Mouse (Mus musculus): ENCODE data around the gene P2rx1.

P2rx1 gene

DNA sequence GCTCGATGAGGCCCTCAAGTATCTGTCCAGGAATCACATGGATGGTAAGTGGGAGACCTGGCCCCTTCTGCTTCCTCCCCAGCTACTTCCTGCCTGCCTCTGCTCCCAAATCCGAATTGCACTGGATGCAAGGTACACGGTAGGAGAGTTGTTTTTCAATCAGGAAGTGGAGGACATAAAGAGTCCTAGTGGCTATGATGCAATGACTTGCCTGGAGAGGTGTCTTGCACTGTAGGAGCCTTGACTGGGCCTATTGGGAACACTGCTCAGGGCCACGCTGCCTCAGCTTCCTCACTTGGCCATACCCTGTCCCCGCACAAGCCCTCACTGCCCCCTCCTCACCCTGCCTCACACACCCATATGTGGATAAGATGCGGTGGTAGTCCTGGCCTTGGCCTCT is 9.9 kb upstream of the P2rx1 start:
- DNase-seq, result no peak

DNA sequence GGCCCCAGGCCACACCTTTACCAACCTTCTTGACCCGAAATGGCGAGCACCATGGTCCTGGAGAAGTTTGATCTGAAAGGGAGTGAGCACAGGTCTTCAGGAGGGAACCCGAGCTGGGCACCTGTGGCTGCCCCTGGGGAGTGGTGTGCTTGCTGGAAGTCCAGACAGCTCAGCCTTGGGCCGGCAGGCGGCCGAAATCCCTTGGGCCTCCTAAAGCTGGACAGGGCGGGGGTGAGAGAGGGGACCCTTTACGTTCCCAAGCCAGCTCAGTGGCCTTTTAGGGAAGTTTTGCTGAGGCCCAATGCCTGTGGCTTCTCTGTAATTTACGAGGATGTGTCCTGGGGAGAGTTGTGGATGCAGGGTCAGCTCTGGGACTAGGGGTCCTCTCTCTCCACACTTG is 8.2 kb upstream of the P2rx1 start:
- no peak for DNase-seq

DNA sequence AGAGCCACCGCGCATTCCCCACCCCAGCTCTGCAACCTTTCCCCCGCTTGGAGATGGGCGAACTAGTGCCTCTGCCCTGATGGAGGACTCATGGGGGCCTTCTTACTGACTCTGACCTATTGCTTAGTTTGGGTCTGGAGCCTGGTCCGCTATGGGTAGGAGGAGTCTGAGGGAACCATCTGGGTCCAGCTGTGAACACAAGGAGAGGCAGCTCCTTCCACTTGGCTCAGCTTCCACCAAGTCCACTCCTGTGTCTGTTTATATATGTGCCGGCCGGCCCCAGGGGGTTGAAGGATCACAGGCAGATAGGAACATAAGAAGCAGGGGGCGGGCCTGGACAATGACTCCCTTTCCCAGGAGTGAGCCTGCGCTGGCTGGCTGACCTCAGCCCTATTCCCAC is 6.9 kb upstream of the P2rx1 start:
- DNase-seq, result no peak

DNA sequence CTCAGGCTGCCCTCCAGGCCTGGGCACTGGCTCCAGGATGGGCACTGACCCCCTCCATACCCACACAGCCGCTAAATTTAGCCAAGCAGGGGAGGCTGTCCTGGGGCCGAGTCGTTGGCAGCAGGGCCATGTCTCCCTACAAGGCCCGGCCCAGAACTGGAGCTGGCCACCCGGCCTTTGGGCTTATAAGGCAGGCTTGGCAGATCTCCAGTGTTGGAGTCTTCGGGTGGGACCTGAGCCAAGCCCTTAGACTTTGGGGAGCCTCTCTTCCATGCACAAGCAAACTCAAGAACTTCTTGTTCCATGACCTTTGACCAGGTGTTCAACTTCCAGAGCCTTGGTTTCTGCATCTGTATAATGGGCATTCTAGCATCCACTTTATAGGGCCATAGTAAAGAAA is 2.6 kb upstream of the P2rx1 start:
- DNase-seq, result no peak

DNA sequence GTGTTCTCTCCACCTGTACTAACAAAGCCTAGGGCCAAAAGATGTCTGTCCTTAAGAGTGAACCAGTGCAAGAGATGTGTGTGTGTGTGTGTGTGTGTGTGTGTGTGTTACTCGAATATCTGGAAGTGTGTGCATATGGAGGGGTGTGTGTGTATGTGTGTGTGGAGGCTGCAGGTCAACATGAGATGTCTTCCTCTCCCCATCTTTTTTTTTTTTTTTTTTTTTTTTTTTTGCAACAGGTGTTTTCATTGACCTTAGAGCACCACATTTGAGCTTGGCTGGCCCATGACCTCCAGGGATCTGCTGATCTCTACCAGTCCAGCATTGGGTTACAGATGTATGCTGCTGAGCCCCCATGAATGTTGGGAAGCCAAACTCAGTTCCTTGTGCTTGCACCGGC is 2.1 kb upstream of the P2rx1 start:
- DNase-seq, result no peak

DNA sequence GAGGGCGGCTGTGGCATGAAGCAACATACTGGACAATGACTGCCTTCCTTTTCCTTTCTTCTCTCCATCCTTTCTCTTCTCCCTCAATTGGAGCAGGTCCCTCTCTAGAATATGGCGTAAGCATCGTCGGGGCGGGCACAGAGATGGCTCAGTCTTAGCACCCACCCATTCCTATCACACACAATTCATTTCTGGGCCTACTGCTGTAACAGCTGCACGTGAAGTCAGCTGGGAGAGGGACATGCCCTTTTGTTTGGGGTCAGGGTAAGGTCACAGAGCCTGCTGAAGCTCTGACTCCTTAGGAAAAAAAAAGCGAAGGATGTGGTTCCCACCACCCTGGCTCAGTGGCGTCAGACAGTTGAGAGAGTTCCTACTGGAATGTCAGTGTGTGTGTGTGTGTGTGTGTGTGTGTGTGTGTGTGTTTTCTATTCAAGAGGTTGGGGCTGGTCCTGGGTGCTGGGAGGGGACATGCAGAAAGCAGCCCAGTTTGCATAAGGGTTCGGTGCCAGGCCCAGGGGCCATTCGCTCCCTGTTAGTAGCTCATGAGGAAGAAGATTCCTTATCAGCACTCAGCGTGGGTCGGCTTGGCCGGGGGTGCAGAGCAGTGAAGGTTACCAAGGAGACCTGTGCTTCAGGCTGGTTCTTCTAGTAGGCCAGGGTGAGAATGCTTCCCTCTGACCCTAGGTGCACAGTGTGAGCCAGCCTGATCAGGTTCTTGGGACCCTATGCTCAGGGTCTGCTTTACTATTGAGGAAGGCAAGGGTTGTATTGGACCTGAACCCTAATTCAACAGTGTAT is 1.2 kb upstream of the P2rx1 start:
- no peak for DNase-seq

DNA sequence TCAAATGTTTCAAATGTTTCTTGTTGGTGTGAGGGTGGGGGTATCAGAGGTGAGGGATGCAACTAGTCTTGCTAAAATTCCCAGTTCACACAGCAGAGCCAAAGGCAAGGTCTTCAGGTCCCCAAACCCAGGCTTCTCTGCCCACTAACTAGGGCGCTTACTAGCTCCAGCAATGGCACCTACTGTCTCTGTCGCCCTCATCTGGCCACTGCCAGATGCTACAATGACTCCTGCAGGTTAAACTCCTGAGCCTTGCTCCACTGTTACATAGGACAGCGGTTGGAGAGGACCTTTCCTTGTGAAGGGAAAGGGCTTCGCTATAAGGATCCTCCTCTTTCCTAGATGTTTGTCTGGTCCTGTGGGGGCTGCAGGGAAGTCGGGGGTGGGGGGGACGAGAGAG is 2.1 kb downstream of the P2rx1 start:
- DNase-seq, result peak; percentile 82

DNA sequence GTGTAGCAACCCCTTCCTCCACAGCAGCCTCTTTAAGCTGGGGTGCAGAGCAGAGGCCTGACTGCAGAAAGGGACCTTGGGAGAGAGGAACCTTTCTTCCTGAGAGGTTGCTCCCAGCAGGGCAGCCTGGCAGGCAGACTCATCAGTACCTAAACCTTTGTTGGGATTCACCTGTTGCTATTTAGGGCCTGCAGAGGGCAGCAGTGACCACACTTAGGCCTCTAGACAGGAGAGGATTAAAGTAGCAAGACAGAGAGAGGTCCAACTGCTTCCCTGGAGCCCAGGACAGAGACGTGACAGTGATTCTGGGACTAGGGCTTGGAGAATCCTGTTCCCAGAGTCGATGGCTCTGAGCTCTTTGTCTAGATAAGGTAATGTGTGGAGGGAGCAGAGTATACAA is 7.5 kb downstream of the P2rx1 start:
- DNase-seq, result peak; percentile 71

DNA sequence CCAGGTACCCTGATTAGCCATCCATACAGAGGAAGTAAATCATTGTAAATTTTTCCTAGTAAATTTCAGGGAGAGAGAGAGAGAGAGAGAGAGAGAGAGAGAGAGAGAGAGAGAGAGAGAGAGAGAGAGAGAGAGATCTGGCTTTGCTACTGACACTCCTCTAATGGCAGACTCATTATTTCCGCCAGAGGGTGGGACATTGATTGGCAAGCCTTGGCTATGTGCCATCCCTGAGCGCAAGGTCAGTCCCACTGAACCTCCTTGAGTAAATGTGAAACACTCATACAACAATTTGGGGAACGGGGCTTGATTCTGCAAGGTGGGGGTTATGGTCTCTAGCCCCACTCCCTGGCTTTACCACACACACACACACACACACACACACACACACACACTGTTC is 8.2 kb downstream of the P2rx1 start:
- no peak for DNase-seq

DNA sequence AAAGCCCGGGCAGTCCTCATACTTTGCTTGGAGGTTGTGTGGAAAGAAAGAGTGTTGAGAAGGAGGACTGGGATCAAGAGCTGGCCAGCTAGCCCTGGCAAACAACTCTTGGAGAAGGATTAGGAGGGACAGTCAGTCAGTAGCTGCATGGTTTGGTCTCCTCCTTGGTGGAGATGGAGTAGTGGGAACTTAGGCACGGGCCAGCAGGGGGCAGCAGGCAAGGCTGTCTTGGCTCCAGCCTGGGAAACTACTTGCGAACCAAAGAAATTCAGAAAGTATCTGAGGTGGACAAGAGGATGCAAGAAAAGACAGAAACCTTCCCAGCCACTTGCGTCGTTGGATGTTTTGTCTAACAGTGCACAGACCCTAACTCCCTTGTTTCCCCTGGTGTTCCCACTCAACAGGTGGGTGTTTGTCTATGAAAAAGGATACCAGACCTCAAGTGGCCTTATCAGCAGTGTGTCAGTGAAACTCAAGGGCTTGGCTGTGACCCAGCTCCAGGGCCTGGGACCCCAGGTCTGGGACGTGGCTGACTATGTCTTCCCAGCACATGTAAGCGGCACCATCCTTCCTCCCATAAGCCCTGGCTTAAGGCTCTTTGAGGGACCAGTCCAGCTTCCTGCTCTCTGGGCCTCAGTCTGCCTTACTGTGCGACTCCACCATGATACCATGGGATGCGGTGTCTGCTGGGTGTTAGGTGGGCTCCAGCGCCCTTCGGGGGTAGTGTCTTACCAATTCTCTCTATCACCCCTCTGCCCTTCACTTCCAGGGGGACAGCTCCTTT is 9.0 kb downstream of the P2rx1 start:
- DNase-seq, result peak; percentile 82

DNA sequence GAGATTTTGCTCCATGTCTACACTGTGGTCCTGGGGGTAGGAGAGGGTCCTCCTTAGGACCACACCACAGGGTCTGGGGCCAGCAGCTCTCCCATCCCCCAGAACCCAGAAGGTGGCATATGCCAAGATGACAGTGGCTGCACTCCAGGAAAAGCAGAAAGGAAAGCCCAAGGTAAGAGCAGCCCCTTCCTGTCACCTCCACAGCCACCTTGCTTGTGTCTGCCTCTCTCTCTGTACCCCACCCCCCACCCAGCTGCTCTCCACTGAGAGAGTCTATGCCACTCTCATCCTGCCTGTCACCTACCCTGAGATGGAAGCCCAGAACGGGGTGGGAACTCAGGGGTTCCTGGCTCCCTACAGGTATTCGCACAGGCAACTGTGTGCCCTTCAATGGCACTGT is 9.9 kb downstream of the P2rx1 start:
- peak; percentile 56 for DNase-seq

DNA sequence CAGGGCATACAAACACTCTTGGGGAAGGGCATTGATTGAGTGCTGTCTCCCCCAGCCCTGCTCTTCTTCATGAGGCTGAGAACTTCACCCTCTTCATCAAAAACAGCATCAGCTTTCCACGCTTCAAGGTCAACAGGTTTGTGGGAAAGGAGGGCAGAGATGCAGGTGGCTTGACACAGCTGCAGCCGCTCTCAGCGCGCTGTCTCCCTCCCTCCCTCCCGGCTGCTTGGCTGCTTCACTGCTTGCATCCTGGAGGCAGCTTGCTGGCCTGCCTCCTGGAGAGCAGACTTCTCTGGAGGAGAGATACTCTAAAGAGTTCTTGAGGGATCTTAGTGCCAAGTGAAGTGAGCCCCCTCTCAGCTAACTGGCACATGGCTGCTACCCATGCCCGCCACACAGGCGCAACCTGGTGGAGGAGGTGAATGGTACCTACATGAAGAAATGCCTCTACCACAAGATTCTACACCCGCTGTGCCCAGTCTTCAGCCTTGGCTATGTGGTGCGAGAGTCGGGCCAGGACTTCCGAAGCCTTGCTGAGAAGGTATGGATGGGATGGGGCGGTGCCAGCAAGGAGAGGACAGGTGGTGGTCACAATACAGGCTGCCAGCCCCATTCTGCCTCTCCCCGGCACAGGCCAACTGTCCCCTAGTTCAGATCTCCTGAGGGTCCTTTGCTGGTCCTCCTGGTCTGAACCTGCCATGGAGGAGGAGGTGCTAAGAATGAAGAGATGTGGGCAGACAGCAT is 10.8 kb downstream of the P2rx1 start:
- peak; percentile 75 for DNase-seq

DNA sequence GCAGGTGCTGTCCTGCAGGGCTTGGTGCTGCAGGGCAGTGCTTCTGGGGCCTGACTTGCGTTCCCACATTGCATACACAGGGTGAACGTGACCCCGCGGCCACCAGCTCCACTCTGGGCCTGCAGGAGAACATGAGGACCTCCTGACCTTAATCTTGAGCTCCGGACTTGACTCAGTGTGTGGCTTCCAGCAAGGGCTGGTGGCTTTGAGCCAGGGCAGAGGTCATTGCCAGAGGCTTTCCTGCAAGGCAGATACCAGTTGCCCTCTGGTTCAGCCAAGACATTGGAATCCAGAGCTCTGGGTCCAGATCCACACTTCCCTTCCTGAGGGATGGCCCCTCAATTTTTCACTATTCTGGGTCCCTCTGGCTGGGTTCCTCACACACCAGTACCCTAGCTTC is 15.1 kb downstream of the P2rx1 start:
- no peak for DNase-seq

DNA sequence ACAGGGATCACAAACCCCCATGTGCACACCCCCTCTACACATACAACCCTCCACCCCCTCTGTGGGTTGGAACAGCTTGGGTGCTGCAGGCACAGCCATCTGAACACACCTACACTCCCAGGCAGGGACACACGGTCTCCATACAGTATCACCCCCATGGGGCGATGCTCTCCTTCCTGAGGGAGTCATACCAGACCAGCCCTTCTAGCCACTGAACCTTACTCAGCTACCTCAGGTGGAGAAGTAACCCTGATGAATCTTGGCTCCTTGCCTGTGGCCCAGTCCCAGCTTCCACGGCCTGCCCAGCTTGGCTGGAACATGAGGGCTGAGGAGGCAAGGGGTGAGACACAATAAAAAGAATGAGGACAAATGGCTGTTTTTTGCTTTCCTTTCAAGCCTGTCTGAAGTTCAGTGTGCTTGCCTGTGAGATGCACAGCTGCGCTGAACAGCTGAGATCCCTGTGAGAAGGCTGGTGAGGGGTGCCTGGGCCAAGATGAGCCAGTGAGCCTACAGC is 16.0 kb downstream of the P2rx1 start:
- DNase-seq, result peak; percentile 74

DNA sequence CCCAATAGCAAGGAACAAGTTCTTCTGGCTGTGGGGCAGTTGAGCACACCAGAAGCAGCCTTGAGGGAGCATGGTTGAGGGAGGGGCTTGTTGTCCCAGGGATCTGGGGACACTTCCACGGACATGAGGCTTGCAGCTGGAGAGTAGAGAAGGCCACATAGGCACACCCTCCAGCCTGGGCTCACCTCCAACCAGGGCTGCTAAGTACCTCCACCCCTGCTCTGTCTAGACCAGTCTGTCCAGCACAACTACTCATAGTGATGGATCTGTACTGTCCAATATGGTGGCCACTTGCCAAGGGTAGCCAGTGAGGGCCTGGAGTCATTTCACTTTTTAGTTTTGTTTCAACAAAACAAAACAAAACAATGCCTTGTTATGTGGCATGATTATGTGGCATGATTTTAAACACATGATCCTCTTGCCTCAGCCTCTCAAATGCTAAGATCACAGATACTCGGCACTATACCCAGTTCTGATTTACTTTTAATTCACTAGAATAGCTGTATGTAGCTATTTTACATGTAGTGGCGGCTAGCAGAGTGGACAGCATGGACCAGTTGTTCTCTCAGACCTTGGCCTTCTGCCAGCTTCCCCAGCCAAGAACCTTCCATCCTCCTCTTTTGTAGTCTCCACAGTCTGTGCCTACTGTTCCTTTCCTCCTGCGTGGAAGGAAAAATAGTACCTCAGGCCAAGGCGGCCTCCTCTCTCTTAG is 16.6 kb downstream of the P2rx1 start:
- no peak for DNase-seq

DNA sequence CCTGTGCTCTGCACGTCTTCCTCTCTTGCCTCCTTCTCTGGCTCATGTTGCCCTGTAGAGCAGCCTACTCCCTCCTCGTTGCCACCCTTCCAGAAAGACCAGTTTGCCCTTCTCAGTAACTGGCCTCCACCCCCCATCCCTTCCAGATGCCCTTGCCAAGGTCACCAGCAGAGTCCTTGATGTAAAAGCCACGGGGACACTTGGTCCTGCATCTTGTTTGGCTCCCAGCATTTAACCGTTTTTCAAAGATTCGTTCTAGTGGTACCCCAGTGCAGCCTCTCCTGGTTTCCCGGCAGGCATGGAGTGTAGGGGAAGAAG is 17.2 kb downstream of the P2rx1 start:
- DNase-seq, result no peak

DNA sequence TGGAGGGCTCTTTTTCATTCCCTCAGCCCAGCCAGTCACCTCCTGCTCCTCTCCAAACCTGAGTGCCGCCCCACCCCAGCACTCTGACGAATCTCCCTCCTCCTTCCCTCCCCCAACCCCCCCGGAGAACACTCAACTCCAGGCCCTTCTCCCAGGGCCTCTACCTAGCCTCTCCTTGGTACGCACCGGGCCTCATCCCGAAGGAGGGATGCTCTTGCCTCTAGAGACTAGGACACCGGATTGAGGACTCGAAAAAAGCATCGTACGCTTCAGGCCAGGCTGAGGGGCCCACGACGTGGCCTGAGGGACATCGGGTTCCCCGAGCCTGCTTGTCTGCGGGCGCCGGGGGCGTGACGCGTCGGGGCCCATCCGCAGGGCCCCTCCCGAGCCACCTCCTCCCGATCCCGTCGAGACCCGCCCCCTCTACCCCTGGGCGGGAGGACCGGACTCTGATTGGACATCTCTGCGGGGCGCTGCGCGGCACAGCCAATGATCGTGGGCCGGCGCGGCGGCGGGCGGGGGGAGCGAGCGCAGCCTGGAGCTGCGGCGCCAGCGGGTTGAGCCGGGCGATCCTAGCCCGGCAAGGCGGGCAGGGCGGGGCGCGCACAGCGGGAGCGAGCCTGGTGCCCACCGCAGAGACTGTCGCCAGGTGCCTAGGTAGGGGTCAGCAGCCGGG is 19.7 kb downstream of the P2rx1 start, which contains the start of gene Camkk1:
Camkk1 (plus strand) TSS at position 538 of the 676 bp plus-strand sequence.
- peak; percentile 96 for DNase-seq

DNA sequence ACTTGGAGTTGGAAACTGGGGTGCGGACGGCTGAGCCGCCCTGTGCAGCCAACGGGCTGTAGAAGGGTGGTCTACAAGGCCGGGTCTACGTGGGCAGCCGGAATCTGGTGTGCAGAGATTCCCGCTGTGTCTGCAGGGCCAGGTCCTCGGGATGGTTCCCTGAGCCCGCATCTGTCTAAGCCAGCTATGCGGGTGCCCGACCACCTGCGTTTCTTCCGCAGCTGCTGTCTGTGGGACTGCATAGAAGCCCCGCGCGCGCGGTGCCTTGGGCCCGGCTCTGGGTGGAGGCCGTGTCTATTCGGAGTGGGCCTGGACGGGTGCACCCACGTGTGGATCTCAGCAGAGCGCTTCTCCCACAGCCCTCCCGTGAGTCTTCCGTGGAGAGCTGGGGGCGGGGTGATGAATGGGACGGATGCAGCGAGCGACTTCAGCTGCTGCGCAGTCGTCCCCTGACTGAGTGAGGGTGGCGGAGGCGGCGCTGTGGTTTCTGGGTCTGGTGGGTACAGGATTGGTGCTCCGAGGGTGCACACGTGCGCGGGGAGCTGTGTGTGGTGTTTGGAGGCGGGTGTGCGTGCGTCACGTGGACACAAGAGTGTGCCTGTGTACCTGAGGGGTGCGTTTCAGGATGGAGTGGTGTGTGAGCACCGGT is 20.4 kb downstream of the P2rx1 start:
- peak; percentile 94 for DNase-seq

DNA sequence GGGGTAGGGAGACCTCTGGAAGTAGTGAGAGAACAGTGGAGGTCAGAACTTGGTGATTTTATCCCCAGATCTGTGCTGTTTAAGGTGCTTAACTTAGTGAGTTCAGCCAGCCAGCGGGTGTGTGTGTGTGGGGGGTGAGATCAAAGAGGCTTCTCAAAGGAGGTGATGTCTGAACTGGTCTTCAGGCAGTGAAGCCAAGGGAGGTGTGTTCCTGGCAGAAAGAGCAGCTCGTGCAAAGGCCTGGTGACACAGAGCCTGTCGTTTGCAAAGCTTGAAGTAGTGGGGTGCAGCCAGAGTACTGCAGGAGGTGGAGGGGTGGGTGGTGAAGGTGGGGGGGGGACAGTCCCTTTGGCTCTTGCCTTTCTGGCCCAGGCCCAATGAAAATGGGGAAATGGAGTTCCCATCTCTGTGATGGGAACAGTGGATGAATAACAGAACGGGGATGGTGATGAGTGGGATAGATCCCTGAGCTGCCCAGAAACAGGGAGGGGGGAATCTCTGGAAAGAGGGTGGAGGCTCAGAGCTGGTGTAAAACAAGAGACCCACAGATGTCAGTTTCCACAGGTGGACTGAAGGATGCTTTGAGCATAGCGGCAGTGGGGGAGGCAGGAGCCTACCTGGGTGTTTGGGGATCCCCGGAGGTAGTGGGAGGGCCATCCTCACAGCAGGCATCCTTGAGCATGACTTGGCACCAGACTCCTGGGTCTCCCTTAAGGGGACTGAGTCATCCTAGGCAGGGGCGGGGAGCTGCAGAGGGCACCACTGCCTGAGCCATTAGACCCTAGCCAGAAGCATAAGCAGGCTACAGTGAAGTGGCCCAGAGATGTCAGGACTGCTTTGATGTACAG is 22.3 kb downstream of the P2rx1 start:
- no peak for DNase-seq

DNA sequence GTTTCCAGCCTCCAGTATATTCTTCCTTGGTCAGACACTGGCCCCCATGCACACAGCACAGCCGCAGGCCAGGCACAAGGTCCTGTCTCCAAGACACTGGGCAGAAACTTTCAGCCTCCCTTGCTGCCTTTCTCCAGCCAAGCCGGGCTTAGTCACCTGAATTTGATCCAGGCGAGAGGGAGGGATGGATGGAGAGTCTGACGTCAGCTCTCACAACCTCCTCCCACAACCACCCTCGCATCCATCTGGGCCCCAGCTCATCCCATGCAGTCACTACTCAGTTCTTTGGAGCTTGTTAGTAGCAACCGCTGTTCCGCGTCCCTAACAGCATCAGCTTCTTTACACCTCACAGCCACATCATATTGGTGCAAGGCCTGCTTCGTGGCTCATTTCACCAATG is 24.2 kb downstream of the P2rx1 start:
- no peak for DNase-seq

DNA sequence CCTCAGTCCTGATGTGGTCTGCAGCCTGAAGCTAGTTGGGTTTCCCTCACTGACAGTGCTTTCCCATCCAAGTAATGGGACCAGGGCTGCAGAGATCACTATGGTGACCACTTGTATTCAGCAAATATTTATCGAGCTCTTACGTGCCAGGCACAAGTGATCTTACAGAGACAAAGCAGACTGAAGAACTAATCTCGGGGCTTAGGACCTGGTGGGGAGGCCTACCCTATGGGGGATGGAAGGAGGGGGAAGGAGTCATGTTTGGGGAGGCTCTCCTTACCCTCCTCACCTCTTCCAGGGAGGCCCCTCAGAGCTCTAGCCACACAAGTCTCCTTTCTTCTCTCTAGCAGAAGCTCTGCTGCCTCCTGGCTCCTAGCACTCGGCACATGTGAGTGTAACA is 24.9 kb downstream of the P2rx1 start:
- no peak for DNase-seq
